Mouse (Mus musculus) forebrain, embryonic 14.5 days (tissue): ENCODE measurements around the gene Gm6588. TPM values are rescaled to one million over a fixed set of nuclear protein-coding genes. Genes with fewer than 3 reads are reported as not detected.

Source experiments
- ATAC-seq: fragments of 200-750 bp; cut with Nextera tagmentation; 2 replicates; pipeline ENCODE4 v1.8.0; 2017; ENCODE audit warnings: mild to moderate bottlenecking, moderate library complexity
- DNase-seq: peaks from one replicate; pipeline ENCODE4 v3.0.0-alpha.2; 2015; ENCODE audit warnings: low spot score
- H3K27ac ChIP-seq: fragments of 300-500 bp; sonication (generic); 2 replicates; pipeline ENCODE4 v1.5.1; 2014; ENCODE audit warnings: low read depth, mild to moderate bottlenecking, control low read depth, low read length, moderate library complexity
- H3K27me3 ChIP-seq: fragments of 300-500 bp; sonication (generic); replicated peaks from 2 replicates; pipeline ENCODE4 v1.6.1; 2014; ENCODE audit warnings: low read length, control low read depth, mixed read lengths; ENCODE audit not compliant: control insufficient read depth, insufficient read depth
- H3K36me3 ChIP-seq: fragments of 300-500 bp; sonication (generic); 2 replicates; pipeline ENCODE4 v1.6.1; 2014; ENCODE audit warnings: low read length, control low read depth; ENCODE audit not compliant: control insufficient read depth, insufficient read depth
- H3K4me1 ChIP-seq: fragments of 300-500 bp; sonication (generic); 2 replicates; pipeline ENCODE4 v1.6.1; 2014; ENCODE audit warnings: antibody characterized with exemption, low read length, control low read depth; ENCODE audit not compliant: control insufficient read depth, insufficient read depth
- H3K4me2 ChIP-seq: fragments of 300-500 bp; sonication (generic); 2 replicates; pipeline ENCODE4 v1.6.1; 2014; ENCODE audit warnings: mild to moderate bottlenecking, control low read depth, low read length
- H3K4me3 ChIP-seq: fragments of 300-500 bp; sonication (generic); 2 replicates; pipeline ENCODE4 v1.5.1; 2014; ENCODE audit warnings: low read depth, low read length, control low read depth
- H3K9ac ChIP-seq: fragments of 300-500 bp; sonication (generic); 2 replicates; pipeline ENCODE4 v1.6.1; 2014; ENCODE audit warnings: mild to moderate bottlenecking, low read length, control low read depth, moderate library complexity
- H3K9me3 ChIP-seq: fragments of 300-500 bp; sonication (generic); replicated peaks from 2 replicates; pipeline ENCODE4 v1.6.1; 2016; ENCODE audit warnings: low read length, control low read depth, mixed read lengths; ENCODE audit not compliant: control insufficient read depth
- WGBS: fragments of 180-500 bp; shearing (Covaris S2); extraction: QIAGEN DNeasy Blood & Tissue Kit; methylation state at CpG from one replicate; pipeline ENCODE4 v1.1.7; 2014; 5-methylcytosine and 5-hydroxymethylcytosine counted together
- polyA plus RNA-seq: library from polyadenylated mRNA; unstranded; fragments of >200 nt; fragmentation: Nextera tagmentation; extraction: Ambion mirVana; gene quantifications from 2 replicates; pipeline ENCODE4 v1.2.1, GENCODE M21; 2014

The Gm6588 gene
- polyA plus RNA-seq, 1 experiment from 2014 or later = 0.09 TPM

GRCm38 (mm10) chr5:112498921-112499917 is 50.0 kb downstream of the Gm6588 start:
- Histone ChIP-seq H3K27me3 (no peaks in the 10 kb centered on the region), H3K9me3 (no peaks in the 10 kb centered on the region), H3K36me3 (no peaks in the 10 kb centered on the region), H3K4me1 (peaks cover 26% of the 10 kb centered on the region), H3K4me2 (no peak overlapping the region), H3K27ac (0 out of 2 replicates have a peak overlapping the region, but pooled peaks have one; percentile 83), H3K9ac (no peak overlapping the region; the same call in 1 of the 2 replicates), H3K4me3 (no peak overlapping the region)
- DNase-seq (no peak), ATAC-seq (no peak)
- WGBS = 72% methylated on average over 13 of the region's 13 CpGs

GRCm38 (mm10) chr5:112499918-112500682 is 50.9 kb downstream of the Gm6588 start:
- Histone ChIP-seq H3K9ac (peak overlapping the region; percentile 35; the same call in 1 of the 2 replicates), H3K36me3 (no peaks in the 10 kb centered on the region), H3K4me2 (no peak overlapping the region), H3K9me3 (no peaks in the 10 kb centered on the region), H3K27ac (peak overlapping the region; percentile 83), H3K4me1 (peaks cover 26% of the 10 kb centered on the region), H3K4me3 (no peak overlapping the region), H3K27me3 (no peaks in the 10 kb centered on the region)
- ATAC-seq = peak; percentile 79
- 38% methylated on average over 8 of the region's 8 CpGs for WGBS
- peak; percentile 80 for DNase-seq

Other genes starting within 250 kb of the Gm6588 start
- gene Cryba4, start 196.9 kb upstream of the Gm6588 start, polyA plus RNA-seq = 1.4 and 2.2 TPM in 2 replicates
- gene Crybb1, start 193.6 kb upstream of the Gm6588 start, polyA plus RNA-seq = 2.5 and 4.6 TPM in 2 replicates
- gene Tpst2, start 172.7 kb upstream of the Gm6588 start, polyA plus RNA-seq = 29.5 and 30.6 TPM in 2 replicates
- gene Tfip11, start 123.1 kb upstream of the Gm6588 start, polyA plus RNA-seq = 19.0 and 25.2 TPM in 2 replicates
- gene Srrd, start 106.4 kb upstream of the Gm6588 start, polyA plus RNA-seq = 49.1 and 58.8 TPM in 2 replicates
- gene Hps4, start 106.3 kb upstream of the Gm6588 start, polyA plus RNA-seq = 26.2 and 27.0 TPM in 2 replicates
- 0.08 and 0.10 TPM in 2 replicates for gene Gm6583, start 93.4 kb upstream of the Gm6588 start, polyA plus RNA-seq
- 31.6 and 37.9 TPM in 2 replicates for gene Asphd2, start 54.6 kb upstream of the Gm6588 start, polyA plus RNA-seq
- 22.1 and 27.9 TPM in 2 replicates for gene Sez6l, start 127.8 kb downstream of the Gm6588 start, polyA plus RNA-seq